Mouse (Mus musculus) forebrain, embryonic 10.5 days (tissue): ENCODE results near the gene Lrrn2. TPM values are rescaled to one million over a fixed set of nuclear protein-coding genes. Genes with fewer than 3 reads are reported as not detected.

ENCODE experiments used
- DNase-seq: peaks from one replicate; pipeline ENCODE4 v3.0.0-alpha.2; 2017; ENCODE audit warnings: low spot score; ENCODE audit errors: extremely low spot score
- H3K27ac ChIP-seq: fragments of 300-500 bp; sonication (generic); 2 replicates; pipeline ENCODE4 v1.5.1; 2016; ENCODE audit warnings: mild to moderate bottlenecking
- H3K27me3 ChIP-seq: fragments of 300-500 bp; sonication (generic); 2 replicates; pipeline ENCODE4 v1.6.1; 2016; ENCODE audit warnings: mild to moderate bottlenecking; ENCODE audit not compliant: poor library complexity, severe bottlenecking
- H3K36me3 ChIP-seq: fragments of 300-500 bp; sonication (generic); replicated peaks from 2 replicates; pipeline ENCODE4 v1.6.1; 2016; ENCODE audit warnings: mild to moderate bottlenecking, moderate library complexity
- H3K4me1 ChIP-seq: fragments of 300-500 bp; sonication (generic); 2 replicates; pipeline ENCODE4 v1.6.1; 2016
- H3K4me3 ChIP-seq: fragments of 300-500 bp; sonication (generic); 2 replicates; pipeline ENCODE4 v1.5.1; 2016; ENCODE audit warnings: mild to moderate bottlenecking, moderate library complexity
- H3K9me3 ChIP-seq: fragments of 300-500 bp; sonication (generic); 2 replicates; pipeline ENCODE4 v1.6.1; 2016; ENCODE audit warnings: mild to moderate bottlenecking, moderate library complexity
- WGBS: fragments of 180-500 bp; shearing (Covaris S2); methylation state at CpG from one replicate; pipeline ENCODE4 v1.1.7; 2016; 5-methylcytosine and 5-hydroxymethylcytosine counted together
- polyA plus RNA-seq: library from polyadenylated mRNA; unstranded; fragments of >200 nt; fragmentation: Nextera tagmentation; extraction: Ambion mirVana; gene quantifications from 2 replicates; pipeline ENCODE4 v1.2.1, GENCODE M21; 2016

Gene Lrrn2
- polyA plus RNA-seq, 1 experiment from 2014 or later = 6.0 TPM

DNA sequence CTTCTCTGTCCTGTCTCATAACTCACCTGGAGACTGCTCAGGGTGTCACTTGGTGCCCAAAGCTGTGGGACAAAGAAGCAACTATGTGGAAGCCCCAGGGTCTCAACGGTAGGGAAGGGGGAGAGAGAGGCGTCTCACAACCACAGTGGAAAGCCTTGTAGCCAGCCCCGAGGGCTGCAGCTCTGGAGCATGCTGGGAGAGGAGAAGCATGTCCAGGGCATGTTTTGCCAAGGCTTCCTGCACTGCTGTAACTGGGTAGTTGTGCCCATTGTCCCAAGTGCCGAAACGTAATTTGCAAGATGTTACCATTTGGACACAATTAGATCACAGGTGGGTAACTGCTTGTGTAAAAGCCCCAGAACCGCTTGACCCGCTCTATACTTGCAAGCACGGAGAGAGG is 39.2 kb downstream of the Lrrn2 start:
- Histone ChIP-seq H3K27ac (no peak overlapping the region), H3K4me1 (peaks cover 50% of the 10 kb centered on the region), H3K4me3 (no peak overlapping the region), H3K36me3 (no peaks in the 10 kb centered on the region), H3K9me3 (no peaks in the 10 kb centered on the region), H3K27me3 (peaks cover 58% of the 10 kb centered on the region)
- 81% methylated on average over 8 of the region's 8 CpGs for WGBS
- DNase-seq = no peak

DNA sequence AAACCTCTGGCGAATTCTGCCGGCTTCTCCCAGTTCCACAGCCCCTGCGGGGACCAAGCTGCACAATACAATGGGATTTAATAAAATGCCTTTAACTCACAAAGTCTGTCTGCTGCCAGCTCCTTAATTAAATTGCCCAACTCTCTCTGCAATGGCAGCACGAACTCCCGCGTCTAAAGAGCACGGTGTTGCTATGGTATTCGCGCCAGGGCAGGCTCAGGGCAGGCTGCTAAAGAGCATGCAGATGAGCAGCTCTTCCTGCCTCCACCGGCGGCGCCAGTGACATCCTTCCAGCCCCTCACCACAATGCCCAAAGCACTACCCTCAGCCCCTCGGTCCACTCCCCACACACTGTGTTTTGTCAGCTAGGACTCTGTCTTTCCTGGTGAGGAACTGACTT is 41.0 kb downstream of the Lrrn2 start:
- DNase-seq = peak; percentile 57
- WGBS = 3% methylated on average over 13 of the region's 13 CpGs

DNA sequence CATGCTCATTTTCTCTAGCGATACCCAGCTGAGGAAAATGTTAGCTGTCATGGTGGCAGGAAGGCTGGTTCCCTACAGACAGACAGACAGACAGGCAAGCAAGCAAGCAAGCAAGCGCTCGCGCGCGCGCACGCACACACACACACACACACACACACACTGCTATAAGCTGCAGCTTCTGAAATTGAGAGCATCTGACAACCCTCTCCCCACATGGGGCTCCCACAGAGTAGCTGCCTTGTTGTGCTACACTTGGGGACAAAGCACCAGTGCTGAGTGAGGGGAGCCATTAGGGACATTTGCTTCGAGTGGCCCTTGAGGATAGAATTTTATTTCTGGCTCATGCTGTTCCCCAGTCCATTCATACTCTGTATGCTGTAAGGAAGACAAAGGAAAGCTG is 42.2 kb downstream of the Lrrn2 start:
- H3K4me3 ChIP-seq = no peak overlapping the region
- peaks cover 43% of the 10 kb centered on the region for H3K4me1 ChIP-seq
- H3K27me3 ChIP-seq = peaks cover 43% of the 10 kb centered on the region
- H3K27ac ChIP-seq = peak overlapping the region; percentile 69; the same call in 1 of the 2 replicates
- no peaks in the 10 kb centered on the region for H3K9me3 ChIP-seq
- no peak for DNase-seq
- no peaks in the 10 kb centered on the region for H3K36me3 ChIP-seq
- 84% methylated on average over 9 of the region's 9 CpGs for WGBS

More for the DNA sequence above, 41.0 kb downstream of the Lrrn2 start:
- Histone ChIP-seq H3K4me3 (peak overlapping the region; percentile 31), H3K36me3 (no peaks in the 10 kb centered on the region), H3K27ac (peak overlapping the region; percentile 69), H3K27me3 (peaks cover 54% of the 10 kb centered on the region), H3K4me1 (peaks cover 46% of the 10 kb centered on the region), H3K9me3 (no peaks in the 10 kb centered on the region)

DNA sequence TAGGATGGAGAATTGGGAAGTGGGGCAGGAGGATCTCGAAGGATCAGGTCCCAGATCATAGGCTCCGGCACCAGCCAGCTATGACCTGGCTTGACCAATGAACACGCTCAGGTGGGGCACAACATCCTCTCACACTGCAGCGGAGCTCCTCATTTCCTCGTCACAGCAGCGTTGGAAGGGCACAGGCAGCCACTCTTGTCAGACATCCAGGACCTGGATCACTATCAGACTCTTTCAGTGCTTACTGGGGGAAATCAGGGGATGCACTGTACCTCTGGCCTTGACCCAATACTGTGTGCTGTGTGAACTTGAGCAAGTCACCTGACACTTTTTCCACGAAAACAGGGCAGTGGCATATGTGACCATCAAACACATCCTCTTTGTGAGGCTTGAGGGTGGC is 45.2 kb downstream of the Lrrn2 start:
- 87% methylated on average over 7 of the region's 7 CpGs for WGBS
- H3K9me3 ChIP-seq = no peaks in the 10 kb centered on the region

DNA sequence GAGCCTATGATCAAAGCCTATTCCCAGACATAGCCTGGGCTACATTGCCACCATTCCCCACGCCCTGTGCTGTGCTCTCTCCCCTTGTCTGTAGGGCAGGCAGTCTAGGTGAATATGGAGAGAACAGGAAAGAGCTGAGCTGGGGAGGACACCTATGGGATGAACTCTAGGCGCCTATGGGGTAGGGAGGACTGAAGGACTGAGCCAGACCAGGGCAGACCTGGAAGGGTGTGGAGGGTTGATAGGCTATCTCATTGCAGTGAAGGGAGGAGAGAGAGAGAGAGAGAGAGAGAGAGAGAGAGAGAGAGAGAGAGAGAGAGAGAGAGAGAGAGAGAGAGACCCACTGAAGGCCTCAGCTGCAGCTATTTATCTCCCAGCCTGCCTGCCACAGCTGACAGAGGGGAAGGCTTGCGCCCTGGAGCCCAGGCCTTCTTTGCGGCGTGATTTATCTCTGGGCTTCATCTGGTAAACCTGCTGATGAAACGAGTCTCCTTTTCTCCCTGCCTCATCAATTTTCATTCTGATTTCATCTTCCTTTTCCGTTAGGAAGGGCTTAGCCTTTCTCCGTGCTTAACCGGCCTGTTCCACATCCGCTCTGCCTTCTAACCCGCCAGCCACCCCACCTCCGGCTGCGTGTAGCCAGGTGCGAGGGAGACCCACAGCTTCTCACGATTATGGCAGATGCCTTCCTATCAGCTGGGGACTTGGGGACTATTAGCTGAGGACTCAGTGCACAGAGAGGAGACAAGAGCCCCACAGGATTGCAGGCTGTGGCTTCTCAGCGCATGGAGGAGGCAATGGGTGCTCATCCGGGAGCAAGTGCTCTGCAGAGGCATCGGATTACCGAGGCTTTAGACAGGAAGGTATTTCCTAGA is 48.2 kb downstream of the Lrrn2 start:
- H3K27ac ChIP-seq = 0 out of 2 replicates have a peak overlapping the region, but pooled peaks have one; percentile 26
- no peaks in the 10 kb centered on the region for H3K27me3 ChIP-seq

More for the DNA sequence above, 45.2 kb downstream of the Lrrn2 start:
- peaks cover 13% of the 10 kb centered on the region for H3K27me3 ChIP-seq
- no peaks in the 10 kb centered on the region for H3K36me3 ChIP-seq
- H3K4me3 ChIP-seq = no peak overlapping the region
- no peak overlapping the region for H3K27ac ChIP-seq
- DNase-seq = no peak
- H3K4me1 ChIP-seq = peaks cover 38% of the 10 kb centered on the region

DNA sequence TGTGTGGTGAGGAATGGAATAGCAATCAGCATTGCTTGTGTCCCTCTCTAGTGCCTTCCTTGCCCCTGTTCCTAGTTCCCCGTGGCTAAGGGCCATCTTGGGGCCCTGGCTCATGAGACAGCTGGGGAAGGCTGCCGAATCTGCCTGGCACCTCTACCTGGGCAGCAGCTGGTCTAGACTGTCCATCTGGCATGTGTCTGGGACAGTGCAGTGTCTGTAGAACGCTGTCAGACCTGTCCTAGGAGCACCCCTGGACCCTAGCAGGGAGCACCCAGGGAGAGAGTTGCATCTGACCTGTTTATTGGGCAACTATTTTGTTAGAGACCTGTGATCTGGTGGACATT is 48.8 kb downstream of the Lrrn2 start:
- H3K27ac ChIP-seq = 0 out of 2 replicates have a peak overlapping the region, but pooled peaks have one; percentile 26
- H3K4me1 ChIP-seq = peaks cover 15% of the 10 kb centered on the region
- H3K36me3 ChIP-seq = no peaks in the 10 kb centered on the region
- H3K27me3 ChIP-seq = no peaks in the 10 kb centered on the region
- no peak overlapping the region for H3K4me3 ChIP-seq
- WGBS = 65% methylated on average over 3 of the region's 3 CpGs
- DNase-seq = no peak
- H3K9me3 ChIP-seq = no peaks in the 10 kb centered on the region

More for the DNA sequence above, 48.2 kb downstream of the Lrrn2 start:
- Histone ChIP-seq H3K9me3 (no peaks in the 10 kb centered on the region), H3K4me3 (no peak overlapping the region), H3K4me1 (peaks cover 15% of the 10 kb centered on the region), H3K36me3 (no peaks in the 10 kb centered on the region)
- no peak for DNase-seq
- 62% methylated on average over 19 of the region's 19 CpGs for WGBS

DNA sequence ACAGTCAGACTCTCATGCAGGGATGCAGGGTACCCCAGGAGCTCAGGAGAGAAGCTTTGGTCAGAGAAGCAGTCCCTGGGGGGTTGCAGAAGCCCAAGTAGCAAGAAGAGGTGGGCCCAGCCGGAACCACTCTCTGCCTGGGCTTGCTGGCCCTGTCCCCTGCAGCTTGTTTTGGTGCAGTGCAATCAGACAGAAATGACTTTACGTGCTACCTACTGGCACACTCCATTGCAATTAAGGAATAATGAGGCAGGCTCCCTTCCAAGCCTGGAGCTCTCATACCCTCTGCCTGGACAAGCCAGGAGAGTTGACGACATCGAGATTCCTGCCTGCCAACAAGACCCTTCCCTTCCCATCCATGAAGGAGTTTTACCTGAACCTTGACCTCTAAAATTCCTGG is 50.2 kb downstream of the Lrrn2 start:
- Histone ChIP-seq H3K27me3 (no peaks in the 10 kb centered on the region), H3K4me3 (no peak overlapping the region), H3K4me1 (peaks cover 24% of the 10 kb centered on the region), H3K36me3 (no peaks in the 10 kb centered on the region), H3K27ac (no peak overlapping the region), H3K9me3 (no peaks in the 10 kb centered on the region)
- DNase-seq = no peak
- 78% methylated on average over 4 of the region's 4 CpGs for WGBS

DNA sequence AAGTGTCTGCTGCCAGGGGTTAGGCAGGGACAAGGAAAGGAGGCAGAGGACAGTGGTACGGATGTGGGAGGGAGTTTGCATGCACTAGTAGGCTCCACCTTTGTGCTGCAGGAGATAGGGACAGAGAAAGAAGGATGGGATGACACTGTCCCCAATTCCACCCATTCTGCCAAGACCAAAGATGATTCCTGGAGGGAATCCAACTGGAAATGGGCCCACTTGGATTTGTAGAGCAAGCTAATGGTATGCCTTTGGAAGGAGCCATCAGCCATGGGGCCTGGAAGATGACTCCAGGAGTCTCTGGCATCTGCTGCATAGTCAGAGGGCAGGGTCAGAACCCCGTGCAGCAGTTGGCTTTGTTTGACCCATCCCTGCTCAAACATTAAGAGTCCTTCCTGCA is 52.3 kb downstream of the Lrrn2 start:
- Histone ChIP-seq H3K9me3 (no peaks in the 10 kb centered on the region), H3K4me1 (peaks cover 24% of the 10 kb centered on the region), H3K27ac (no peak overlapping the region), H3K36me3 (peaks cover under 1% of the 10 kb centered on the region), H3K27me3 (no peaks in the 10 kb centered on the region), H3K4me3 (no peak overlapping the region)
- no peak for DNase-seq
- 85% methylated on average over 2 of the region's 2 CpGs for WGBS

DNA sequence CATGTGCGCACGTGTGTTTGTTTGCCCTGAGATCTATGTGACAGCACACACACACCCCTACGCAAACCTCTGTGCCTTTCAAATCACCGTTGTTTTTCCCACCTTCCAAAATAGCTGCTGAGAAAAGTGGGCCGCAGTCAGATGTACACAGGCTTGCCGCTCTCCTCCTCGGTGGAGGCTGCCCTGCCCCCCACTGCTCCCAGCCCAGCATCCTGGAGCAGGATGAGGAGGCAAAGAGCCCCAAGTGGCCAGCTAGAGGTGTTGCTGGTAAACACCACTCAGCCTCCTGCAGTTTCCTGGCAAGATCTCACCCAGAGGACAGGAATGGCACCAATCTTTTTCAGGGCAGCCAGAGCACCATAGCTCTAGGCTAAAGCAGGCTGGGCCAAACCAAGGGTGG is 54.8 kb downstream of the Lrrn2 start:
- peak overlapping the region; percentile 13; the same call in 1 of the 2 replicates for H3K27ac ChIP-seq
- peak; percentile 52 for DNase-seq
- 20% methylated on average over 5 of the region's 7 CpGs for WGBS
- H3K4me3 ChIP-seq = no peak overlapping the region
- H3K27me3 ChIP-seq = no peaks in the 10 kb centered on the region
- peaks cover 20% of the 10 kb centered on the region for H3K36me3 ChIP-seq
- peaks cover 20% of the 10 kb centered on the region for H3K4me1 ChIP-seq
- no peaks in the 10 kb centered on the region for H3K9me3 ChIP-seq

DNA sequence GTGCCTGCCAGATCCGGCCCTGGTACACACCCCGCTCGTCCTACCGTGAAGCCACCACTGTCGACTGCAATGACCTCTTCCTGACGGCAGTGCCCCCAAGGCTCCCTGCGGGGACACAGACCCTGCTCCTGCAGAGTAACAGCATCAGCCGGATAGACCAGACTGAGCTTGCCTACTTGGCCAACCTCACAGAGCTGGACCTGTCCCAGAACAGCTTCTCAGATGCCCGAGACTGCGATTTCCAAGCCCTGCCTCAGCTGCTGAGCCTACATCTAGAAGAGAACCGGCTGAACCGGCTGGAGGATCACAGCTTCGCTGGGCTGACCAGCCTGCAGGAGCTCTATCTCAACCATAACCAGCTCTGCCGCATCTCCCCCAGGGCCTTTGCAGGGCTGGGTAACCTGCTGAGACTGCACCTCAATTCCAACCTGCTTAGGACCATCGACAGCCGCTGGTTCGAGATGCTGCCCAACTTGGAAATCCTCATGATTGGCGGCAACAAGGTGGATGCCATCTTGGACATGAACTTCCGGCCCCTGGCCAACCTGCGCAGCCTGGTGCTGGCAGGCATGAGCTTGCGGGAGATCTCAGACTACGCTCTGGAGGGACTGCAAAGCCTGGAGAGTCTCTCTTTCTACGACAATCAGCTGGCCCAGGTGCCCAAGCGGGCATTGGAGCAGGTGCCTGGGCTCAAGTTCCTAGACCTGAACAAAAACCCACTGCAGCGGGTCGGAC is 57.4 kb downstream of the Lrrn2 start:
- WGBS = 89% methylated on average over 26 of the region's 26 CpGs
- Histone ChIP-seq H3K27me3 (no peaks in the 10 kb centered on the region), H3K36me3 (peaks cover 20% of the 10 kb centered on the region), H3K4me1 (peaks cover 33% of the 10 kb centered on the region), H3K27ac (no peak overlapping the region), H3K4me3 (no peak overlapping the region), H3K9me3 (no peaks in the 10 kb centered on the region)
- no peak for DNase-seq

DNA sequence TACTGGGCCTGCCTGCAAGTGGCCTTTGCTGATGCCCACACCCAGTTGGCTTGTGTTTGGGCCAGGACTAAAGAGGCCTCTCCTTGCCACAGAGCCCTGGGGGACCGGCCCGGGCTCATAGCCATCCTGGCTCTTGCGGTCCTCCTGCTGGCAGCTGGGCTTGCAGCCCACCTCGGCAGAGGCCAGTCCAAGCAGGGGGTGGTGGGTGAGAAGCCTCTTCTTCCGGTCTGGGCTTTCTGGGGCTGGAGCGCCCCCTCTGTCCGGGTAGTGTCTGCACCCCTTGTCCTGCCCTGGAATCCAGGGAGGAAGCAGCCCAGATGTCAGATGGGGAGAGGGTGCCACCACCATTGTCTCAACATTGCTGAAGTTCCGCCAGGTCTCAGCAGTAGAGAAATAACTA is 58.9 kb downstream of the Lrrn2 start:
- Histone ChIP-seq H3K4me1 (peaks cover 33% of the 10 kb centered on the region), H3K9me3 (no peaks in the 10 kb centered on the region), H3K27ac (no peak overlapping the region), H3K4me3 (no peak overlapping the region), H3K27me3 (no peaks in the 10 kb centered on the region), H3K36me3 (peaks cover 20% of the 10 kb centered on the region)
- DNase-seq = no peak
- 84% methylated on average over 8 of the region's 8 CpGs for WGBS

DNA sequence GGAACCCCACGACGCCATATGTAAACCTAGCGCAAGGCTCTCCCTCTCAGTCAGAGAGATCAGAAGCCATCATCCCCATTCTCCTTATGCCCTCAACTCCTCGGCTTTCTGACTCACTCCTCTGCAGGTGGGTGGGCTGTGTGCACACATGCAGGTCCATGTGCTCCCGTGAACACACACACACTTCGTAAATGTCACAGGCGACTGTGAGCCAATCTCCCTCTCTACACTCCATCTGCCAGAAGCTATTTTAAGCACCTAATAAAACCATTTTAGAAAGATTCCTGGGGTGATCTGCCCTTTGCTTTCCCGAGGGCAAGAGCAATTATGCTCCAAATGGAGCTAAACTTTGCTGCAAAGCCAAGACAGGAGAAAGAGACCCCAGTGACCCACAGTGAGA is 65.8 kb downstream of the Lrrn2 start:
- no peak overlapping the region for H3K4me3 ChIP-seq

DNA sequence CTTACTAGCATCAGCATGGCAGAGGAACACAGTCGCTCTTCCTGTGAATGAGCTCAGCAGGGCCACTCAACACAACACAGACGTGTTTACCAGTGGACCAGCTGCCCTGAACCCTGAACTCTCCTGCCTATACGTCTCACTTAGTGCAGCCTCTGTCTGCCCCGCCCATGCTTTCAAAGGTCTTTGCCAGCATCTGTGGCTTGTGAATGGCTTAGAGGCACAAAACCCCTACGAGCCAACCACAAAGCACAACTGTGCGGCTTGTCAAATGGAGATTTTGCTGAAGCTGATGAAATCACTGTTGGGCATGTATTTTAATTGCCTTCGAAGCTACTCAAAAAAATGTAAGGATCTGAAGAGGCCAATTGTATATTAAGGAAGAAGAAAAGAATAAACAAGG is 67.7 kb downstream of the Lrrn2 start:
- WGBS = 50% methylated on average over 7 of the region's 7 CpGs
- no peaks in the 10 kb centered on the region for H3K9me3 ChIP-seq
- no peak overlapping the region for H3K4me3 ChIP-seq
- H3K27me3 ChIP-seq = no peaks in the 10 kb centered on the region
- DNase-seq = no peak
- peaks cover 16% of the 10 kb centered on the region for H3K4me1 ChIP-seq
- no peaks in the 10 kb centered on the region for H3K36me3 ChIP-seq
- H3K27ac ChIP-seq = no peak overlapping the region

More for the DNA sequence above, 65.8 kb downstream of the Lrrn2 start:
- WGBS = 80% methylated on average over 8 of the region's 8 CpGs
- H3K36me3 ChIP-seq = no peaks in the 10 kb centered on the region
- DNase-seq = no peak
- H3K4me1 ChIP-seq = peaks cover 20% of the 10 kb centered on the region
- H3K27me3 ChIP-seq = no peaks in the 10 kb centered on the region
- H3K27ac ChIP-seq = no peak overlapping the region
- no peaks in the 10 kb centered on the region for H3K9me3 ChIP-seq
